Mouse (Mus musculus) bone marrow macrophage, adult 2 months (primary cell): ENCODE data around the gene Krt10. TPM values are rescaled to one million over a fixed set of nuclear protein-coding genes. Genes with fewer than 3 reads are reported as not detected.

ENCODE experiments used
- H3K27ac ChIP-seq: 2 replicates; pipeline ENCODE4 v1.5.1; 2012; ENCODE audit warnings: low read depth, low read length; ENCODE audit not compliant: insufficient read depth
- H3K4me1 ChIP-seq: 2 replicates; pipeline ENCODE4 v1.6.1; 2012; ENCODE audit warnings: low read length; ENCODE audit not compliant: control insufficient read depth, insufficient read depth
- H3K4me3 ChIP-seq: 2 replicates; pipeline ENCODE4 v1.5.1; 2012; ENCODE audit warnings: mild to moderate bottlenecking, low read length, moderate library complexity; ENCODE audit not compliant: insufficient read depth
- CTCF ChIP-seq: IDR thresholded peaks from 2 replicates; pipeline ENCODE4 v1.5.1; 2012; ENCODE audit warnings: low read depth, mild to moderate bottlenecking, low read length, moderate library complexity
- POLR2A ChIP-seq: IDR thresholded peaks from 2 replicates; pipeline ENCODE4 v1.6.1; 2012; ENCODE audit warnings: mild to moderate bottlenecking, low read depth, low read length, borderline replicate concordance
- polyA plus RNA-seq: library from polyadenylated mRNA; stranded (reverse); fragments of >200 nt; gene quantifications from 2 replicates; pipeline ENCODE4 v1.2.4, GENCODE M21; 2012; ENCODE audit not compliant: missing spikeins, insufficient read depth, insufficient read length

The Krt10 gene
- polyA plus RNA-seq, 1 experiment: 5.0 TPM

- no peak overlapping the region for H3K27ac ChIP-seq
- TF ChIP-seq CTCF (no peak), POLR2A (no peak)
- no peaks in the 10 kb centered on the region for H3K4me1 ChIP-seq
- H3K4me3 ChIP-seq: no peak overlapping the region
Observed at GRCm38 (mm10) chr11:99399956-99400549, 10.9 kb upstream of the Krt10 start.

GRCm38 (mm10) chr11:99398832-99399231 is 9.7 kb upstream of the Krt10 start:
- no peak for TF ChIP-seq POLR2A
- no peak for TF ChIP-seq CTCF
- Histone ChIP-seq H3K4me1 (no peaks in the 10 kb centered on the region), H3K27ac (no peak overlapping the region), H3K4me3 (no peak overlapping the region)

- no peak overlapping the region for H3K4me3 ChIP-seq
- TF ChIP-seq CTCF (no peak), POLR2A (no peak)
- no peaks in the 10 kb centered on the region for H3K4me1 ChIP-seq
- no peak overlapping the region for H3K27ac ChIP-seq
Observed at GRCm38 (mm10) chr11:99398084-99398483, 8.9 kb upstream of the Krt10 start.

GRCm38 (mm10) chr11:99396661-99397060 is 7.5 kb upstream of the Krt10 start:
- H3K4me1 ChIP-seq: no peaks in the 10 kb centered on the region
- no peak overlapping the region for H3K4me3 ChIP-seq
- H3K27ac ChIP-seq: no peak overlapping the region
- TF ChIP-seq POLR2A: no peak
- no peak for TF ChIP-seq CTCF

GRCm38 (mm10) chr11:99396034-99396433 is 6.9 kb upstream of the Krt10 start:
- H3K4me3 ChIP-seq: no peak overlapping the region
- H3K27ac ChIP-seq: no peak overlapping the region
- TF ChIP-seq CTCF: no peak
- TF ChIP-seq POLR2A: no peak
- H3K4me1 ChIP-seq: no peaks in the 10 kb centered on the region

GRCm38 (mm10) chr11:99392492-99392891 is 3.3 kb upstream of the Krt10 start:
- Histone ChIP-seq H3K4me1 (no peaks in the 10 kb centered on the region), H3K4me3 (no peak overlapping the region), H3K27ac (no peak overlapping the region)
- TF ChIP-seq POLR2A (no peak), CTCF (no peak)

GRCm38 (mm10) chr11:99391375-99391774 is 2.2 kb upstream of the Krt10 start:
- no peak overlapping the region for H3K4me3 ChIP-seq
- H3K4me1 ChIP-seq: peaks cover 3% of the 10 kb centered on the region
- TF ChIP-seq POLR2A: no peak
- no peak for TF ChIP-seq CTCF
- H3K27ac ChIP-seq: no peak overlapping the region

GRCm38 (mm10) chr11:99390866-99391265 is 1.7 kb upstream of the Krt10 start:
- H3K27ac ChIP-seq: no peak overlapping the region
- no peak for TF ChIP-seq POLR2A
- no peak for TF ChIP-seq CTCF
- H3K4me1 ChIP-seq: peaks cover 3% of the 10 kb centered on the region
- H3K4me3 ChIP-seq: no peak overlapping the region

- H3K27ac ChIP-seq: no peak overlapping the region
- H3K4me1 ChIP-seq: peaks cover 3% of the 10 kb centered on the region
- no peak overlapping the region for H3K4me3 ChIP-seq
- TF ChIP-seq CTCF (no peak), POLR2A (no peak)
Observed at GRCm38 (mm10) chr11:99388661-99389060, 503 bp downstream of the Krt10 start.

GRCm38 (mm10) chr11:99385813-99386721 is 3.1 kb downstream of the Krt10 start:
- no peak for TF ChIP-seq CTCF
- no peak for TF ChIP-seq POLR2A
- Histone ChIP-seq H3K27ac (peak overlapping the region; percentile 81), H3K4me3 (peak overlapping the region; percentile 66), H3K4me1 (peaks cover 3% of the 10 kb centered on the region)
